Mouse (Mus musculus) midbrain, embryonic 15.5 days (tissue): ENCODE measurements around the gene Taf13. TPM values are rescaled to one million over a fixed set of nuclear protein-coding genes. Genes with fewer than 3 reads are reported as not detected.

ENCODE experiments used
- ATAC-seq: fragments of 200-750 bp; cut with Nextera tagmentation; replicated peaks from 2 replicates; pipeline ENCODE4 v1.8.0; 2017; ENCODE audit warnings: moderate TSS enrichment
- H3K27ac ChIP-seq: fragments of 300-500 bp; sonication (generic); 2 replicates; pipeline ENCODE4 v1.5.1; 2015; ENCODE audit warnings: mild to moderate bottlenecking, inconsistent platforms
- H3K27me3 ChIP-seq: fragments of 300-500 bp; sonication (generic); replicated peaks from 2 replicates; pipeline ENCODE4 v1.6.1; 2015; ENCODE audit warnings: inconsistent platforms
- H3K36me3 ChIP-seq: fragments of 300-500 bp; sonication (generic); replicated peaks from 2 replicates; pipeline ENCODE4 v1.6.1; 2015; ENCODE audit warnings: inconsistent platforms
- H3K4me1 ChIP-seq: fragments of 300-500 bp; sonication (generic); 2 replicates; pipeline ENCODE4 v1.6.1; 2015; ENCODE audit warnings: inconsistent platforms
- H3K4me2 ChIP-seq: fragments of 300-500 bp; sonication (generic); 2 replicates; pipeline ENCODE4 v1.6.1; 2015; ENCODE audit warnings: inconsistent platforms, mild to moderate bottlenecking, moderate library complexity
- H3K4me3 ChIP-seq: fragments of 300-500 bp; sonication (generic); 2 replicates; pipeline ENCODE4 v1.5.1; 2015; ENCODE audit warnings: mild to moderate bottlenecking, inconsistent platforms
- H3K9ac ChIP-seq: fragments of 300-500 bp; sonication (generic); 2 replicates; pipeline ENCODE4 v1.6.1; 2015; ENCODE audit warnings: mild to moderate bottlenecking, inconsistent platforms
- H3K9me3 ChIP-seq: fragments of 300-500 bp; sonication (generic); 2 replicates; pipeline ENCODE4 v1.6.1; 2016; ENCODE audit warnings: inconsistent platforms
- WGBS: fragments of 180-500 bp; shearing (Covaris S2); methylation state at CpG from one replicate; pipeline ENCODE4 v1.1.7; 2015; ENCODE audit warnings: mixed read lengths; 5-methylcytosine and 5-hydroxymethylcytosine counted together
- microRNA-seq: library from miRNA; unstranded; fragments of <30 nt; microRNA quantifications from one replicate; pipeline ENCODE4, GENCODE M21; 2016
- polyA plus RNA-seq: library from polyadenylated mRNA; unstranded; fragments of >200 nt; fragmentation: Nextera tagmentation; extraction: Ambion mirVana; gene quantifications from 2 replicates; pipeline ENCODE4 v1.2.1, GENCODE M21; 2015

Taf13 gene
- polyA plus RNA-seq, 1 experiment from 2014 or later, result 53.8 TPM

DNA sequence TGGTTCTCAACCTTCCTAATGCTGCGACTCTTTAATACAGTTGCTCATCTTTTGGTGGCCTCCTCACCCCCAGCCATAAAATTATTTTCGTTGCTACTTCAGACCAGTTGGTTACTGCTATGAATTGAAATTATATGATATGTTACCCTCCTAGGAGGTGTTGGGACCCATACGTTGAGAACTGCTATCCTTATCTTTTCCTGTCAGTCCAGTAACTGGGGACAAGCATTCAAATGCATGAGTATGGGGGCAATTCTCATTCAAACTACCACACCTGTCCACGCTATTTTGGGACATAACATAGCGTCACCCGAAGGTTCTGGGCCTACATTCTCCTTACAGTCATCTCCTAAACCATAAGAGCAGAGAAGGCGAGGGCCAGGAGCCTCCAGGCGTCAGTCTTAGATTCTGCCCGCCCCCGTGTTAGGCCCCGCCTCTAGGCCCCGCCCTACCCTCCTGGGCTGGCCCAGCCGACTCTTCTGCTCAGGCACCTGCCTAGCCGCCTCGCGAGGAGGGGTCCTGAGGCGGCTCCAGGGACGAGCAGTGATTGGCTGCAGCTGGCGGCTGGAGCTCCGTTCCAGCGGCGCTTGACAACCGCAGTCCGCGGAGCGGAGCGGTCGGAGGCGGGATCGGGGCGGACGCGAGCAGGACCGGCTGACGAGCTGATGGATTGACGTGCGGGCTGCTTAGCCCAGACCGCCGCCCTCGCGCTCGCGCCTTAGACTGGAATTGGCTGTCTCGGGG, 19.5 kb downstream of the Taf13 start, which contains the start of gene Wdr47:
Gene Wdr47, plus strand, starts transcription at position 494 of the 744 bp plus-strand sequence.
- Histone ChIP-seq H3K4me3 (peak within 1 kb of the TSS; percentile 100), H3K4me2 (peak within 1 kb of the TSS; percentile 65), H3K4me1 (peaks cover 14% of the 10 kb centered on the region), H3K27me3 (no peaks in the 10 kb centered on the region), H3K27ac (peak within 1 kb of the TSS; percentile 98), H3K9me3 (no peaks in the 10 kb centered on the region), H3K36me3 (no peaks in the 10 kb centered on the region), H3K9ac (peak within 1 kb of the TSS; percentile 98)
- peak; percentile 99 for ATAC-seq
- 6% methylated on average over 44 of the region's 44 CpGs for WGBS

DNA sequence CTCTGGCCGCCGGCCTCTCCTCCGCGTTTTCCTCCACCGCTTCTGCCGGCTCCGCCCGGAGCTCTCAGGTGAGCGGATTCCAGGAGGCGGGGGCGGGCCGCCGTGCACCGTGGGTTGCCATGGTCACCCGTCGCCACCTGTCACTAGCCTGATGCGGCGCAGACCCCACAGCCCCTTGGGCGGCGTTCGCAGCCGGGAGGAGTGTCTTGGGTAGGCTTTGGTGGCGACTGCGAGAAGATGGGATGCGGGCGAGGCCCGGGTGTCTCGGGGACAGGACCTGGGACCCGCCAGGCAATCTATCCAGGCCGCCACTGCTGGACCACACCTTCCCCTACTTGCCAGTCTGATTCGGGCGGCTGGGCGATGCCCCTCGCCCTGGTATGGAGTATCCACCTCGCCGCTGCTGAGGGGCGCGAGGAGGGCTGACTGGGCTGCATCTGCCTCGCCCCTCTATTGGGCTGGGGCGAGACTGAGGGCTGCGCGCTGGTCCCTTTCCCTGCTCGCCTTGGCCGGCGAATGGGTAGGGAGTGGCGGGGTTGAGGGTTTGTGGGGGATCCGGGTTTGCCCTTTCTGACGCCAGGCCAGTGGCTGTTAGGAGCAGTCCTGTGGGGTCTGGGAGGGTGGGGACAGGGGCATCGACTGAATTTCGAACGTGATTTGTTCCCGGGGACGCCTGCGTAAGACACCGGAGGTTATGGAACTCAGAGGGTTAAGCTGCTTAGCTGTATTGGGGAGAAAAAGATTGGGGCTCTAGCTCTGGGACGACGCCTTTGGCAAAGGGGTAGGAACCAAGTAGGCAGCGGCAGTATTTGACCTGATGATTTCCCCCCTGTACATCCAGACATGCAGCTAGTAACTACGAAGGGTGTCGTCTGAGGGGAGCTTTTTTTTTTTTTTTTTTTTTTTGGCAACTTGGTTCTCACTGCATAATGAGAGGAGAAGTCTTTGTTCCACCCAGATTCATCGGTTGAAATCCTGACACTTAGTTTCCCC, 20.3 kb downstream of the Taf13 start:
- peak overlapping the region; percentile 100 for H3K4me3 ChIP-seq
- peak; percentile 89 for ATAC-seq
- WGBS, result under 1% methylated on average over 59 of the region's 61 CpGs
- H3K27me3 ChIP-seq, result no peaks in the 10 kb centered on the region
- H3K4me1 ChIP-seq, result peaks cover 16% of the 10 kb centered on the region
- H3K4me2 ChIP-seq, result peak overlapping the region; percentile 65
- peak overlapping the region; percentile 98 for H3K27ac ChIP-seq
- peak overlapping the region; percentile 98 for H3K9ac ChIP-seq
- no peaks in the 10 kb centered on the region for H3K36me3 ChIP-seq
- no peaks in the 10 kb centered on the region for H3K9me3 ChIP-seq

DNA sequence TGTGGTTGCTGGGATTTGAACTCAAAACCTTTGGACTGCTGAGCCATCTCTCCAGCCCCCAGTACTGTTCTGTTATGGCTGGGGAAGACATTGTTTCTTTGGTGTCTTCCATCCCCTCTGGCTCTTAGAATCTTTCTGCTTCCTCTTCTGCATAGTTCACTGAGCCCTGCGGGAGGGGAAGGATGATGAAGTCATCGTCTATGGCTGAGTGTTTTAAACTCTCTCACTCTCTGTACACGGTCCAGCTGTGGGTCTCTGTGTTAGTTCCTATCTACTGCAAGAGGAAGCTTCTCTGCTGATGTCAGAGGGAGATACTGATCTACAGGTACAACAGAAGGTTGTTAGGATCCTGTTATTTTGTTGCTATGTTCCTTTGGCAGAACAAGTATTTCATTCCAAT, 37.4 kb downstream of the Taf13 start:
- no peaks in the 10 kb centered on the region for H3K4me1 ChIP-seq
- H3K4me2 ChIP-seq, result no peak overlapping the region
- H3K9me3 ChIP-seq, result no peaks in the 10 kb centered on the region
- no peak for ATAC-seq
- H3K4me3 ChIP-seq, result no peak overlapping the region
- no peak overlapping the region for H3K27ac ChIP-seq
- WGBS, result 55% methylated on average over 3 of the region's 3 CpGs
- no peaks in the 10 kb centered on the region for H3K27me3 ChIP-seq
- no peak overlapping the region for H3K9ac ChIP-seq
- H3K36me3 ChIP-seq, result peaks cover 15% of the 10 kb centered on the region

Small RNA genes within 50 kb of the gene (microRNA-seq; reads per million reads assigned to microRNA genes)
- not detected for gene Gm22860

Other genes with a start within 250 kb of the Taf13 start
- not detected in 2 replicates for gene Mybphl, start 206.8 kb upstream of the Taf13 start, polyA plus RNA-seq
- 7.7 and 8.8 TPM in 2 replicates for gene Psrc1, start 187.9 kb upstream of the Taf13 start, polyA plus RNA-seq
- 38.5 and 43.3 TPM in 2 replicates for gene Celsr2, start 156.1 kb upstream of the Taf13 start, polyA plus RNA-seq
- gene Sars, start 126.5 kb upstream of the Taf13 start, polyA plus RNA-seq, result 209 and 212 TPM in 2 replicates
- 2.8 and 3.5 TPM in 2 replicates for gene 1700013F07Rik, start 37.5 kb upstream of the Taf13 start, polyA plus RNA-seq
- gene 5330417C22Rik, start 35.2 kb upstream of the Taf13 start, polyA plus RNA-seq, result 18.9 and 19.4 TPM in 2 replicates
- 56.1 TPM in 2 replicates for gene Tmem167b, start 9.2 kb upstream of the Taf13 start, polyA plus RNA-seq
- 110 and 114 TPM in 2 replicates for gene Wdr47, start 19.6 kb downstream of the Taf13 start, polyA plus RNA-seq
- 39.6 and 48.3 TPM in 2 replicates for gene Clcc1, start 82.2 kb downstream of the Taf13 start, polyA plus RNA-seq
- 16.1 and 20.1 TPM in 2 replicates for gene Gpsm2, start 150.6 kb downstream of the Taf13 start, polyA plus RNA-seq
- not detected in 2 replicates for gene Aknad1, start 168.0 kb downstream of the Taf13 start, polyA plus RNA-seq